Mouse (Mus musculus): ENCODE data around the gene Tsen54. TPM values are rescaled to one million over a fixed set of nuclear protein-coding genes. Genes with fewer than 3 reads are reported as not detected.

Tsen54 gene
- polyA plus RNA-seq, 1 experiment, result 40.8 TPM

GRCm38 (mm10) chr11:115810377-115810776 lies 4.1 kb upstream of the Tsen54 start:
- peak overlapping the region; percentile 57 for H3K27ac ChIP-seq (ENCODE audit: insufficient read depth, low read depth, low read length)
- TF ChIP-seq CTCF (IDR thresholded peaks at IDR 0.05; ENCODE audit: extremely low read depth, insufficient read length, insufficient replicate concordance, low read depth, low read length) (no peak), POLR2A (IDR thresholded peaks at IDR 0.05; ENCODE audit: low read depth, low read length) (no peak)
- H3K4me3 ChIP-seq (ENCODE audit: low read depth, low read length), result peak overlapping the region; percentile 94
- WGBS, result 24% methylated on average over 14 of the region's 14 CpGs
- no peaks in the 10 kb centered on the region for H3K27me3 ChIP-seq (ENCODE audit: control insufficient read depth, insufficient read depth, low read length)
- H3K4me1 ChIP-seq (ENCODE audit: control insufficient read depth, insufficient read depth, insufficient read length, low read length), result peaks cover 30% of the 10 kb centered on the region
- peaks cover 37% of the 10 kb centered on the region for H3K36me3 ChIP-seq (ENCODE audit: control insufficient read depth, insufficient read depth, low read length)

- Histone ChIP-seq H3K4me1 (ENCODE audit: control insufficient read depth, insufficient read depth, insufficient read length, low read length) (peaks cover 30% of the 10 kb centered on the region), H3K36me3 (ENCODE audit: control insufficient read depth, insufficient read depth, low read length) (peaks cover 30% of the 10 kb centered on the region), H3K27ac (ENCODE audit: insufficient read depth, low read depth, low read length) (no peak overlapping the region), H3K4me3 (ENCODE audit: low read depth, low read length) (peak overlapping the region; percentile 94), H3K27me3 (ENCODE audit: control insufficient read depth, insufficient read depth, low read length) (no peaks in the 10 kb centered on the region)
- TF ChIP-seq CTCF (IDR thresholded peaks at IDR 0.05; ENCODE audit: extremely low read depth, insufficient read length, insufficient replicate concordance, low read depth, low read length) (no peak), POLR2A (IDR thresholded peaks at IDR 0.05; ENCODE audit: low read depth, low read length) (no peak)
- 58% methylated on average over 20 of the region's 20 CpGs for WGBS
Measured at GRCm38 (mm10) chr11:115811381-115812093, 3.0 kb upstream of the Tsen54 start.

GRCm38 (mm10) chr11:115812095-115812494 lies 2.4 kb upstream of the Tsen54 start:
- Histone ChIP-seq H3K4me1 (ENCODE audit: control insufficient read depth, insufficient read depth, insufficient read length, low read length) (peaks cover 30% of the 10 kb centered on the region), H3K4me3 (ENCODE audit: low read depth, low read length) (peak overlapping the region; percentile 94), H3K27ac (ENCODE audit: insufficient read depth, low read depth, low read length) (peak overlapping the region; percentile 60; the same call in 1 of the 2 replicates), H3K36me3 (ENCODE audit: control insufficient read depth, insufficient read depth, low read length) (peaks cover 28% of the 10 kb centered on the region), H3K27me3 (ENCODE audit: control insufficient read depth, insufficient read depth, low read length) (no peaks in the 10 kb centered on the region)
- TF ChIP-seq CTCF (IDR thresholded peaks at IDR 0.05; ENCODE audit: extremely low read depth, insufficient read length, insufficient replicate concordance, low read depth, low read length) (no peak), POLR2A (IDR thresholded peaks at IDR 0.05; ENCODE audit: low read depth, low read length) (no peak)
- 22% methylated on average over 7 of the region's 7 CpGs for WGBS

GRCm38 (mm10) chr11:115812533-115813420 lies 1.7 kb upstream of the Tsen54 start:
- Histone ChIP-seq H3K4me1 (ENCODE audit: control insufficient read depth, insufficient read depth, insufficient read length, low read length) (peaks cover 30% of the 10 kb centered on the region), H3K27ac (ENCODE audit: insufficient read depth, low read depth, low read length) (peak overlapping the region; percentile 60), H3K36me3 (ENCODE audit: control insufficient read depth, insufficient read depth, low read length) (peaks cover 25% of the 10 kb centered on the region), H3K27me3 (ENCODE audit: control insufficient read depth, insufficient read depth, low read length) (no peaks in the 10 kb centered on the region), H3K4me3 (ENCODE audit: low read depth, low read length) (peak overlapping the region; percentile 94)
- 2% methylated on average over 28 of the region's 28 CpGs for WGBS
- TF ChIP-seq CTCF (IDR thresholded peaks at IDR 0.05; ENCODE audit: extremely low read depth, insufficient read length, insufficient replicate concordance, low read depth, low read length) (no peak), POLR2A (IDR thresholded peaks at IDR 0.05; ENCODE audit: low read depth, low read length) (no peak)

- Histone ChIP-seq H3K4me3 (ENCODE audit: low read depth, low read length) (peak within 1 kb of the TSS; percentile 94), H3K27me3 (ENCODE audit: control insufficient read depth, insufficient read depth, low read length) (no peaks in the 10 kb centered on the region), H3K27ac (ENCODE audit: insufficient read depth, low read depth, low read length) (peak within 1 kb of the TSS; percentile 60), H3K4me1 (ENCODE audit: control insufficient read depth, insufficient read depth, insufficient read length, low read length) (peaks cover 28% of the 10 kb centered on the region), H3K36me3 (ENCODE audit: control insufficient read depth, insufficient read depth, low read length) (peaks cover 20% of the 10 kb centered on the region)
- under 1% methylated on average over 44 of the region's 44 CpGs for WGBS
- peak; percentile 87 for TF ChIP-seq CTCF (IDR thresholded peaks at IDR 0.05; ENCODE audit: extremely low read depth, insufficient read length, insufficient replicate concordance, low read depth, low read length)
- TF ChIP-seq POLR2A (IDR thresholded peaks at IDR 0.05; ENCODE audit: low read depth, low read length), result peak; percentile 89
Measured at GRCm38 (mm10) chr11:115813507-115814296, 822 bp upstream of the Tsen54 start, which contains the start of gene Caskin2. Caskin2 (minus strand) TSS chr11:115813639.

- no peaks in the 10 kb centered on the region for H3K27me3 ChIP-seq (ENCODE audit: control insufficient read depth, insufficient read depth, low read length)
- 83% methylated on average over 5 of the region's 5 CpGs for WGBS
- peaks cover 18% of the 10 kb centered on the region for H3K36me3 ChIP-seq (ENCODE audit: control insufficient read depth, insufficient read depth, low read length)
- H3K4me3 ChIP-seq (ENCODE audit: low read depth, low read length), result no peak overlapping the region
- H3K27ac ChIP-seq (ENCODE audit: insufficient read depth, low read depth, low read length), result no peak overlapping the region
- TF ChIP-seq POLR2A (IDR thresholded peaks at IDR 0.05; ENCODE audit: low read depth, low read length), result no peak
- H3K4me1 ChIP-seq (ENCODE audit: control insufficient read depth, insufficient read depth, insufficient read length, low read length), result peaks cover 7% of the 10 kb centered on the region; the same call in 1 of the 2 replicates
Measured at GRCm38 (mm10) chr11:115817331-115817730, 2.8 kb downstream of the Tsen54 start.

Measured in small intestine, adult 2 months (tissue).